Mouse (Mus musculus): Measurements from ENCODE around the gene Ptpn13.

Ptpn13 gene

DNA sequence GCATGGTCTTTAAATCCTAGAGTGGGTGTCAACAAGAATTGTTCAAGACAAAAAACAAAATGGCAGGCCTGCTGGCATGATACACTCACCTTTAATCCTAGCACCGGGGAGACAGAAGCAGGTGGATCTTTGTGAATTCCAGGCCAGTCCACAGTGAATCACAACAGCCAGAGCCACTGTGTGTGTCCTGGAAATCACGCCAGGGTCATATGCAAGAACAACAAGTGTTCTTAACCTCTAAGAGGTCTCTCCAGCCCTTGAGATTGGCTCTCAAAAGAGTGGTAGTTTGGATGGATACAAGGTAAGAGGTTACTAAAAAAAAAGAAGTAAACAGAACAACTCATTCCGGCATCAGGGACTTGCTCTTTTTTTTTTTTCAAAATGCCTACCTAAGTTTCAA is 222.3 kb downstream of the Ptpn13 start:
- no peak for DNase-seq (ENCODE audit: low spot score in 2 of 2)
